Mouse (Mus musculus): ENCODE data around the gene Rad51c. TPM values are rescaled to one million over a fixed set of nuclear protein-coding genes. Genes with fewer than 3 reads are reported as not detected.
"Not testable (repeated sequence)": the region's sequence is repeated elsewhere in the genome, so short reads cannot be mapped to it uniquely, and the experiment has no call there.

Gene Rad51c
- total and polyA plus RNA-seq, 3 experiments = 1.5 to 1.9 TPM; not detected in 1

GRCm38 (mm10) chr11:87449200-87449547 is 44.4 kb upstream of the Rad51c start:
- Histone ChIP-seq H3K9ac (ENCODE audit: control insufficient read depth, low read depth, low read length, poor library complexity, severe bottlenecking) (no peak overlapping the region), H3K79me2 (ENCODE audit: control insufficient read depth, insufficient read depth, low read length, poor library complexity) (no peaks in the 10 kb centered on the region; the same call in 1 of the 2 replicates), H3K36me3 (ENCODE audit: control insufficient read depth in 1 of 2, insufficient read depth in 2 of 2, low read length in 2 of 2) (peaks cover 0 to 21% of the 10 kb centered on the region in 2 experiments; a peak in 2 of 4 replicates), H3K4me1 (ENCODE audit: control insufficient read depth in 1 of 2, insufficient read depth in 2 of 2, low read length in 2 of 2) (peaks cover 9 to 22% of the 10 kb centered on the region in 2 experiments), H3K27ac (ENCODE audit: control insufficient read depth, low read depth, low read length) (peak overlapping the region; percentile 38), H3K9me3 (replicated peaks; ENCODE audit: insufficient read depth, low read length) (no peaks in the 10 kb centered on the region), H3K4me3 (ENCODE audit: control insufficient read depth in 1 of 2, insufficient read depth in 1 of 2, low read depth in 2 of 2, low read length in 2 of 2) (no peak overlapping the region), H3K27me3 (ENCODE audit: control insufficient read depth in 1 of 2, insufficient read depth in 2 of 2, low read length in 2 of 2) (no peaks in the 10 kb centered on the region)
- TF ChIP-seq POLR2AphosphoS5 (IDR thresholded peaks at IDR 0.05; ENCODE audit: borderline replicate concordance, low read depth, low read length) (peak; percentile 87; the same call in 1 of the 2 replicates), ZC3H11A (IDR thresholded peaks at IDR 0.05; ENCODE audit: low read depth, low read length) (no peak)
- DNase-seq (ENCODE audit: low read depth, low spot score) = no peak

DNA sequence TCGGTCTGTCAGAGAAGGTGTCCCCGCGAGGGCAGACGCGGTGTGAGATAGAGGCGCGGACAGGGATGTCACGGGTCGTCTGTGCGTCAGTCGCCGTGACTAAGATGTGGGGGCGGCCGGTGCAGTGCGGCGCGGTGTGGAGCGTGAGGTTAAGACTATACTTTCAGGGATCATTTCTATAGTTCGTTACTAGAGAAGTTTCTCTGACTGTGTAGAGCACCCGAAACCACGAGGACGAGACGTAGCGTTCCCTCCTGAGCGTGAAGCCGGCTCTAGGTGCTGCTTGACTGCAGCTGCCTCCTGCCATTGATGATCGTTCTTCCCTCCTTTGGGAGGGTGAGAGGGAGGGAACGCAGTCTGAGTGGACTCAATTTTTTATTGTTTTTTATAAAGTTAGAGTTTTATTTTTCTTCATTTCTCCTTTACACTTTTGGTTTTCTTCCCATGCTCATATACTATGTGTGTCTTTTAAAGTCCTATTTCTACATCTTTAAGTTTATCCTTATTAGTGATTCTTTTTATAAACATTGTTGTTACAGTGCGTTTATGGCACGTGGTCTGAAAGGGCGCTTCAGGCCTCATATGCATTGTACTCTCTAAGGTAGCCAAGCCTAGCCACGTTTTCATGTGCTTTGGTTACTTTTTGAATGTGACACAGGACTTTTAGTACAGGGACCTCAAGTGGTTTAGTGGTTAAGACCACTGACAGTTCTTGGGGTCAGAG is 43.9 kb upstream of the Rad51c start:
- Histone ChIP-seq H3K36me3 (ENCODE audit: control insufficient read depth in 1 of 2, insufficient read depth in 2 of 2, low read length in 2 of 2) (peaks cover 0 to 17% of the 10 kb centered on the region in 2 experiments; a peak in 2 of 4 replicates), H3K4me1 (ENCODE audit: control insufficient read depth in 1 of 2, insufficient read depth in 2 of 2, low read length in 2 of 2) (peaks cover 5 to 18% of the 10 kb centered on the region in 2 experiments; a peak in 2 of 4 replicates), H3K27ac (ENCODE audit: control insufficient read depth, low read depth, low read length) (peak overlapping the region; percentile 38)
- H3K27me3 ChIP-seq (ENCODE audit: control insufficient read depth in 1 of 2, insufficient read depth in 2 of 2, low read length in 2 of 2); H3K4me3 ChIP-seq (ENCODE audit: control insufficient read depth in 1 of 2, insufficient read depth in 1 of 2, low read depth in 2 of 2, low read length in 2 of 2); H3K9me3 ChIP-seq (replicated peaks; ENCODE audit: insufficient read depth, low read length); H3K9ac ChIP-seq (ENCODE audit: control insufficient read depth, low read depth, low read length, poor library complexity, severe bottlenecking); H3K79me2 ChIP-seq (ENCODE audit: control insufficient read depth, insufficient read depth, low read length, poor library complexity): not testable (repeated sequence)
- peak; percentile 99 for DNase-seq (ENCODE audit: low read depth, low spot score)
- TF ChIP-seq POLR2A (IDR thresholded peaks at IDR 0.05; ENCODE audit: control insufficient read depth in 1 of 2, insufficient read depth in 1 of 2, low read depth in 1 of 2, low read length in 2 of 2, poor library complexity in 1 of 2) (peak; percentile 99 to 100), UBTF (IDR thresholded peaks at IDR 0.05; ENCODE audit: borderline replicate concordance, insufficient read depth, low read depth, low read length) (0 out of 2 replicates have a peak, but pooled peaks have one; percentile 26), POLR2AphosphoS5 (IDR thresholded peaks at IDR 0.05; ENCODE audit: borderline replicate concordance, low read depth, low read length) (peak; percentile 100), TBP (IDR thresholded peaks at IDR 0.05; ENCODE audit: low read depth, low read length) (peak; percentile 55; the same call in 1 of the 2 replicates)

GRCm38 (mm10) chr11:87448081-87448475 is 43.3 kb upstream of the Rad51c start:
- TF ChIP-seq POLR2A (IDR thresholded peaks at IDR 0.05; ENCODE audit: control insufficient read depth in 1 of 2, insufficient read depth in 1 of 2, low read depth in 1 of 2, low read length in 2 of 2, poor library complexity in 1 of 2) (peak; percentile 41 to 57; a peak in 2 of 4 replicates), UBTF (IDR thresholded peaks at IDR 0.05; ENCODE audit: borderline replicate concordance, insufficient read depth, low read depth, low read length) (0 out of 2 replicates have a peak, but pooled peaks have one; percentile 30)
- not testable (repeated sequence) for H3K9me3 ChIP-seq (replicated peaks; ENCODE audit: insufficient read depth, low read length); H3K27me3 ChIP-seq (ENCODE audit: control insufficient read depth in 1 of 2, insufficient read depth in 2 of 2, low read length in 2 of 2); H3K79me2 ChIP-seq (ENCODE audit: control insufficient read depth, insufficient read depth, low read length, poor library complexity)
- Histone ChIP-seq H3K36me3 (ENCODE audit: control insufficient read depth in 1 of 2, insufficient read depth in 2 of 2, low read length in 2 of 2) (peaks cover 0 to 14% of the 10 kb centered on the region in 2 experiments; a peak in 2 of 4 replicates), H3K9ac (ENCODE audit: control insufficient read depth, low read depth, low read length, poor library complexity, severe bottlenecking) (peak overlapping the region; percentile 96), H3K4me1 (ENCODE audit: control insufficient read depth in 1 of 2, insufficient read depth in 2 of 2, low read length in 2 of 2) (peaks cover 5 to 15% of the 10 kb centered on the region in 2 experiments; a peak in 2 of 4 replicates), H3K4me3 (ENCODE audit: control insufficient read depth in 1 of 2, insufficient read depth in 1 of 2, low read depth in 2 of 2, low read length in 2 of 2) (peak overlapping the region; percentile 44 to 60), H3K27ac (ENCODE audit: control insufficient read depth, low read depth, low read length) (peak overlapping the region; percentile 83)
- DNase-seq (ENCODE audit: low read depth, low spot score) = peak; percentile 91

All from MEL (cell line).